Mouse (Mus musculus): ENCODE measurements around the gene Ppp1r15a. TPM values are rescaled to one million over a fixed set of nuclear protein-coding genes. Genes with fewer than 3 reads are reported as not detected.

Ppp1r15a gene
- 15.3 and 15.9 TPM in 2 replicates for polyA plus RNA-seq (2012; rRNA removed)

DNA sequence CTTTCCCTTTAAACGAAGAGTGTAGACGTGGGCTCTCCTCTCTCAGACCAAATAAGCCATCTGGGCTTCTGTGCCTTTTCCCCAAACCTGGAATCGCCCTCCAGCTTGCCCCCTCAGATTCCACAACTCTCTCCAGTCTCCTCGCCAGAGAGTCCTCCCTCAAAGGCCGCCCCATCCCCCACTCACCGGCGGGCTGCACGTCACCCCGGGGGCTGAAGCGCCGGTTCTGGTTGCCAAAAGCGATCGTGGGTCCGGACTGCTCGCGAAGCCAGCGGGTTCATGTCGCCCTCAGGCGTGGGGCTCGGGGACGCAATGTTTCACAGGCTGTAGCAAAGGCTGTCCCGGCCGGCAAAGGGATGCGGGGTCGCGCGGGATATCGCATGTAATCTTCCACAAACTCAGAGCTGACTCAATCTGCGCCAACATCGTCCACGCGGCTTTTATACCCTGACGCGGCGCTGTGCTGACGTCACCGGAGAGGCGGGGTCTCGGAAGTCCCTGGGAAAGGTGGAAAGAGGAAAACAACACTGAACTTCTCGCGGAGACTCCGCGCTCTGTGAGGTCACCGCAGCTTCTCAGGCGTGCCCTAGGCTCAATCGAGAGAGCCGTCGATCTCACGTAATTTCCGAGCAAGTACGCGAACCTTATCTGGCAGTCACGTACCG is at the start of gene Ppp1r15a, which contains the start of gene Plekha4:
Gene Ppp1r15a, minus strand, starts transcription at position 460 of the 665 bp plus-strand sequence.
Gene Plekha4, plus strand, starts transcription at position 522 of the 665 bp plus-strand sequence.
- H3K4me3 ChIP-seq (ENCODE audit: low read depth, low read length), result peak within 1 kb of the TSS; percentile 89
- peak within 1 kb of the TSS; percentile 95 for H3K27ac ChIP-seq (ENCODE audit: insufficient read depth, low read depth, low read length)
- TF ChIP-seq POLR2A (IDR thresholded peaks at IDR 0.05; ENCODE audit: low read depth, low read length), result peak; percentile 98
- TF ChIP-seq CTCF (IDR thresholded peaks at IDR 0.05; ENCODE audit: extremely low read depth, insufficient read length, insufficient replicate concordance, low read depth, low read length), result no peak
- peaks cover 7% of the 10 kb centered on the region; the same call in 1 of the 2 replicates for H3K36me3 ChIP-seq (ENCODE audit: control insufficient read depth, insufficient read depth, low read length)
- WGBS, result under 1% methylated on average over 54 of the region's 54 CpGs
- peaks cover 9% of the 10 kb centered on the region for H3K4me1 ChIP-seq (ENCODE audit: control insufficient read depth, insufficient read depth, insufficient read length, low read length)
- 0 out of 2 replicates have a peak, but pooled peaks cover 2% of the 10 kb centered on the region for H3K27me3 ChIP-seq (ENCODE audit: control insufficient read depth, insufficient read depth, low read length)

DNA sequence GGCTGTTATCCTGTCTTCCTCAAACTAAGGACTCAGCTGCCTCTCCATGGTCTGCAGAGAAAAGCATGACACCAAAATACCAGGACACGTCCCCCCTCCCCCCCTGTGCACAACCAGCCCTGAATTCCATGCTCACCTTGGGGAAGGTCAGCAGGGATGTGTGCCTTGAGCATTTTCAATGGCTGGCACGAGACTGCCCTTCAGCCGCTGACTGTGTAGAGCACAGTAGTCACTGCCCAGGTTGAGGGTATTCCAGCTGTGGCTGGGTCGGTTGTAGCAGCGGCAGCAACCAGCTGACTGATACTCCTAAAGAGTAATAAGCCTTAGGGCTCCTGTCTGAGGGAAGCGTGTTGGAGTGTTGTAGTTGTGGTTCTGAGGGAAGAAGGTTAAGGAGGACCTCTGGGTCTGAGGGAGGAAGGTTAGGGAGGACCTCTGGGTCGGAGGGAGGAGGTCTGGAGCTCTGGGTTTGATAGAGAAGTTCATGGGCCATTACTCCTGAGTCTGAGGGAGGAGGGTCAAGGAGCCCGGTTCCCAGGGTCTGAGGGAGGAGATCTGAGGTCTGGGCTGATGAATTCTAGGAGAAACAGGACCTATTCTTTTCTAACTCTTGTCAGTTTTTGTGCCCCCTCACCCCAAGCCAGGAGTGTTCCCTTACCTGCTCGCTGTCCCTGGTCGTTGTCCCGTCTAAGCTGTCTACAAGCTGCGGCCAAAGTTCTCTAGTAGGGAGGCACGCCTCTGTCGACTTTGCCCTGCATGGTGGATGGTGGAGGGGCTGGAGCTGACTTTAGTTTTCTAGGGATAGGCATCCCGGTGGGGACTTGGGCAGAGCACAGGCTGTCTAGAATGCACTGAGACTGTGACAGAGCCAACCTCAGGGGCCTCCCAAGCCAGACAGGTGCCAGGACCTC is 48.7 kb upstream of the Ppp1r15a start:
- no peaks in the 10 kb centered on the region for H3K27me3 ChIP-seq (ENCODE audit: control insufficient read depth, insufficient read depth, low read length)
- WGBS, result 37% methylated on average over 15 of the region's 15 CpGs
- peak overlapping the region; percentile 76 for H3K27ac ChIP-seq (ENCODE audit: insufficient read depth, low read depth, low read length)
- peaks cover 22% of the 10 kb centered on the region for H3K4me1 ChIP-seq (ENCODE audit: control insufficient read depth, insufficient read depth, insufficient read length, low read length)
- H3K4me3 ChIP-seq (ENCODE audit: low read depth, low read length), result peak overlapping the region; percentile 78
- TF ChIP-seq POLR2A (IDR thresholded peaks at IDR 0.05; ENCODE audit: low read depth, low read length), result peak; percentile 91; the same call in 1 of the 2 replicates
- no peak for TF ChIP-seq CTCF (IDR thresholded peaks at IDR 0.05; ENCODE audit: extremely low read depth, insufficient read length, insufficient replicate concordance, low read depth, low read length)
- peaks cover 20% of the 10 kb centered on the region for H3K36me3 ChIP-seq (ENCODE audit: control insufficient read depth, insufficient read depth, low read length)

DNA sequence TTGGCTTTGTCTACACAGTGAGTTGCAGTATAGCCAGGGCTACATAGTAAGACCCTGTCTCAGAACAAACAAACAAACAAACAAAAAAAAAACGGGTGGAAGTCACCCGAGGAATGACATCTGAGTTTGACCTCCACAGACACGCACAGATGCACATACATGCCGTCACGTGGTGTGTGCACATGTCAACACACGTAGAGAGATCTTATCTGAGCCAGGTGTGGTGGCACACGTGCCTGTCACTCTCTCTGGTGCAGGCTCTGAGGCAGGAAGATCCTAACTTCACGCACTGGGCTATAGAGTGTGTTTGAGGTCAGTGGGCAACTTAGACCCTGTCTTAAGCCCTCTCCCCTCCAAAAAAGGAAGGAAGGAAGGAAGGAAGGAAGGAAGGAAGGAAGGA is 47.9 kb upstream of the Ppp1r15a start:
- 26% methylated on average over 8 of the region's 8 CpGs for WGBS
- H3K27me3 ChIP-seq (ENCODE audit: control insufficient read depth, insufficient read depth, low read length), result no peaks in the 10 kb centered on the region
- peak overlapping the region; percentile 78 for H3K4me3 ChIP-seq (ENCODE audit: low read depth, low read length)
- no peak for TF ChIP-seq POLR2A (IDR thresholded peaks at IDR 0.05; ENCODE audit: low read depth, low read length)
- TF ChIP-seq CTCF (IDR thresholded peaks at IDR 0.05; ENCODE audit: extremely low read depth, insufficient read length, insufficient replicate concordance, low read depth, low read length), result no peak
- H3K4me1 ChIP-seq (ENCODE audit: control insufficient read depth, insufficient read depth, insufficient read length, low read length), result peaks cover 22% of the 10 kb centered on the region
- peaks cover 20% of the 10 kb centered on the region for H3K36me3 ChIP-seq (ENCODE audit: control insufficient read depth, insufficient read depth, low read length)
- H3K27ac ChIP-seq (ENCODE audit: insufficient read depth, low read depth, low read length), result peak overlapping the region; percentile 76; the same call in 1 of the 2 replicates

DNA sequence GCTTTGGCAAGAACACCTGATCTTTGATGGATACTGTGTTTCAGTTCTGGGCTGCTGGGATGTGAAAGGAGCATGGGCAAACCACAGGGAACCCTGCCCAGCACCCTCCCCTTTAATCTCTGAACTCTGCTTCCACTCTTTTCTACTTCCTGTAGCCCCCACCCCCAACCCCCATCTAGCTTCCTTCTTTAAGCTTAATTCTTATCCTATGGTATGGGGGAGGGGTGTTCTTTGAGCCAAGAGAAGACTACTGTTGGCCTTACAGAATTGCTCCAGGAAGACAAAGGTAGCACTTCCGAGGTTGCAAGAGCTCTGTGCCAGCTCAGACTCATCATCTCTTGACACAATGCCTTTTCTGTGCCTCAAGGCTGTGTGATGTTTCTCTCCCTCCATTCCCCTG is 45.9 kb upstream of the Ppp1r15a start:
- 3% methylated on average over 1 of the region's 1 CpGs for WGBS
- Histone ChIP-seq H3K4me1 (ENCODE audit: control insufficient read depth, insufficient read depth, insufficient read length, low read length) (peaks cover 33% of the 10 kb centered on the region), H3K27me3 (ENCODE audit: control insufficient read depth, insufficient read depth, low read length) (no peaks in the 10 kb centered on the region), H3K4me3 (ENCODE audit: low read depth, low read length) (no peak overlapping the region), H3K27ac (ENCODE audit: insufficient read depth, low read depth, low read length) (no peak overlapping the region), H3K36me3 (ENCODE audit: control insufficient read depth, insufficient read depth, low read length) (peaks cover 20% of the 10 kb centered on the region)
- TF ChIP-seq POLR2A (IDR thresholded peaks at IDR 0.05; ENCODE audit: low read depth, low read length) (no peak), CTCF (IDR thresholded peaks at IDR 0.05; ENCODE audit: extremely low read depth, insufficient read length, insufficient replicate concordance, low read depth, low read length) (no peak)

DNA sequence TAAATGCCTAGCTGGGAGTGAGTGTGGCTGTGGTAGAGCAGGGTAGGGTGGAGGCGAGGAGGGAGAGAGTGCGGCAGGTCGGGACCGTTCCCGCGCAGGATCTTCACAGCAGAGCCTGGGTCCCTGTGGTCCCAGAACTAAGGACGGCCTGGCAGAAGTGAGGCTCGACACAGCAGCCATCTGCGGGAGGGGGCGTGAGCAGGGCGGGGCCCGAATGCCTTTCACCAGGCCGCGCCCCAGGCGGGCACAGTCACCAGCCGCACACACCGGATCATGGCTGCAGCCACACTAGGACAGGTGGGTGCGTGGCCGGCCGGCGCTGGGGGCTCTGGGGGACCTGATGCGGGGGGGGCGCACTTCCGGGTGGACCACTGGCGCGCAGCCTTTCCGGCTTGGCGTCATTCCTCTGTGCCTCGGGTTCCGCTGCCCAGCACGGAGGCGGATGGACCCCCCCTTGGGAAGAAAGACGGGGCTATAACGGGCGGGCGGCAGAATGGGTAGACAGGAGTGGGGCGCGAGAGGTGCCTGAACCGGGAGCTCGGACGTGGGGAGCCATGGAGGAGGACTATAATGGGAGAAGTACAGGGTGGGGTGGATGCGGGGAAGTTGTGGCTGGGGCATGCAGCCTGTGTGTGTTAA is 44.2 kb upstream of the Ppp1r15a start, which contains the start of gene Bcat2:
Gene Bcat2, plus strand, starts transcription at position 51 of the 639 bp plus-strand sequence.
- H3K27ac ChIP-seq (ENCODE audit: insufficient read depth, low read depth, low read length), result peak within 1 kb of the TSS; percentile 73
- TF ChIP-seq POLR2A (IDR thresholded peaks at IDR 0.05; ENCODE audit: low read depth, low read length) (peak; percentile 13; the same call in 1 of the 2 replicates), CTCF (IDR thresholded peaks at IDR 0.05; ENCODE audit: extremely low read depth, insufficient read length, insufficient replicate concordance, low read depth, low read length) (no peak)
- H3K36me3 ChIP-seq (ENCODE audit: control insufficient read depth, insufficient read depth, low read length), result peaks cover 17% of the 10 kb centered on the region
- peaks cover 27% of the 10 kb centered on the region for H3K4me1 ChIP-seq (ENCODE audit: control insufficient read depth, insufficient read depth, insufficient read length, low read length)
- peak within 1 kb of the TSS; percentile 80 for H3K4me3 ChIP-seq (ENCODE audit: low read depth, low read length)
- WGBS, result 2% methylated on average over 41 of the region's 42 CpGs
- H3K27me3 ChIP-seq (ENCODE audit: control insufficient read depth, insufficient read depth, low read length), result no peaks in the 10 kb centered on the region

DNA sequence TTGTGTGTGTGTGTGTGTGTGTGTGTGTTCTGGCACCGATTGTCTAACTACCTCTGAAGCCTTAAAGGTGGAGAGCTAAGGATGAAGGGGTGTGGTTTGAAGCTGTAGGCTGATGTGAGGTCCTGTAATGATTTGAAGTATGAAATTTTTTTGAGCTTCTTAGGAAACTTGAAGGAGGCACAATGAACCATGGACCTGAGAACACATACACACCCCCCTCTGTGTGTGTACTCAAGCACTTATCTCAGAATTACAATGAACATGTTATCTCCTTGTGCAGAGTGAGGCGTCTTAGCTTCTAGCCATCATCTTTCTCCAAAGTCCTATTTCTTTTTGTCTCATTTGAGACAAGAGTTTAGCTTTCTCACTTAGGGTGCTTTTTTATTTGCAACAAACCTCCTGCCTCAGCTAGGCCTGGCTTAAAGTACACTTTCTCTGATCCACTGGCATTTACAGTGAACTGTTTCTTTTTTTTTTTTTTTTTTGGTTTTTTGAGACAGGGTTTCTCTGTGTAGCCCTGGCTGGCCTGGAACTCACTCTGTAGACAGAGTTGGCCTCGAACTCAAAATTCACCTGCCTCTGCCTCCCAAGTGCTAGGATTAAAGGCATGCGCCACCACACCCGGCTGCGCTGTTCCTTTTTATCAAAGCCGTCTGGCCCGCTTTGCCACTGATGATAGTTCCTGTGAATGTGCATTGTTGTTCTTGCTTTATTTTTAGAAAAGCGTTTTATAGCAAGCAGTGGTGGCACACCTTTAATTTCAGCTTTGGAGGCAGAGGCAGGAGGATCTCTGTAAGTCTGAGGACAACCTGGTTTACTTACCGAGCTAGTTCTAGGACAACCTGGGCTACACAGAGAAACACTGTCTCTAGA is 42.8 kb upstream of the Ppp1r15a start:
- H3K36me3 ChIP-seq (ENCODE audit: control insufficient read depth, insufficient read depth, low read length), result peaks cover 17% of the 10 kb centered on the region
- 59% methylated on average over 10 of the region's 10 CpGs for WGBS
- H3K4me3 ChIP-seq (ENCODE audit: low read depth, low read length), result no peak overlapping the region
- no peaks in the 10 kb centered on the region for H3K27me3 ChIP-seq (ENCODE audit: control insufficient read depth, insufficient read depth, low read length)
- TF ChIP-seq CTCF (IDR thresholded peaks at IDR 0.05; ENCODE audit: extremely low read depth, insufficient read length, insufficient replicate concordance, low read depth, low read length) (no peak), POLR2A (IDR thresholded peaks at IDR 0.05; ENCODE audit: low read depth, low read length) (no peak)
- H3K27ac ChIP-seq (ENCODE audit: insufficient read depth, low read depth, low read length), result peak overlapping the region; percentile 62
- H3K4me1 ChIP-seq (ENCODE audit: control insufficient read depth, insufficient read depth, insufficient read length, low read length), result peaks cover 26% of the 10 kb centered on the region
